Mouse (Mus musculus): ENCODE measurements at regions not wholly inside any gene's neighbourhood (a gene's known extent, or its start where the extent isn't known, plus 50 kb on each side); places are given as distances from the start of the nearest gene placed in this dataset.

- no peak for DNase-seq (ENCODE audit: low spot score)
Observed at GRCm38 (mm10) chr4:7142781-7143180, 1096.1 kb downstream of the Car8 start.

GRCm38 (mm10) chr4:7112159-7112558 lies 1126.7 kb downstream of the Car8 start:
- no peak for DNase-seq (ENCODE audit: low spot score)

GRCm38 (mm10) chr4:7092957-7093356 lies 1145.9 kb downstream of the Car8 start:
- DNase-seq (ENCODE audit: low spot score), result no peak

GRCm38 (mm10) chr4:7091201-7091814 lies 1147.5 kb downstream of the Car8 start:
- DNase-seq (ENCODE audit: low spot score), result no peak

Measured in MN1 (cell line).